Mouse (Mus musculus): ENCODE data around the gene Slamf8.

Slamf8 gene

DNA sequence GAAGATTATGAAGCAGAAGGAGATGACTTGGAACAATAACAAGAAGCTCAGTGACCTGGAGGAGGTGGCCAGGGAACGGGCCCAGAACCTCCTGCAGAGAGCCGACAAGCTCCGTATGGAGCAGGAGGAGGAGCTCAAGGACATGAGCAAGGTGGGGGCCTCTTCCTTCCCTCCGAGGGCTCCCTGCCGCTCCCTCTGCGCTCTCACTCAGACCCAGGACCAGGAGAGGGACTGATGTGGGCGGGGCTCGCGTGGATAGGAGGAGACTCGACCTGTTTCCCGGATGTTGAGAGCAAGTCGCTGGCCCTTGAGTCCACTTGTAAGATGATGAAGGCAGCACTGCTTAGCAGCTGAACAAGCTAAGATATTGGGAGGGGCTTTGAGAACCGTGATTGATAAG lies 57.8 kb downstream of the Slamf8 start:
- no peak for DNase-seq (ENCODE audit: low read depth, low spot score)

Data from forelimb bud, embryonic 11.5 days (tissue).